Mouse (Mus musculus): ENCODE data around the gene Specc1.

DNA sequence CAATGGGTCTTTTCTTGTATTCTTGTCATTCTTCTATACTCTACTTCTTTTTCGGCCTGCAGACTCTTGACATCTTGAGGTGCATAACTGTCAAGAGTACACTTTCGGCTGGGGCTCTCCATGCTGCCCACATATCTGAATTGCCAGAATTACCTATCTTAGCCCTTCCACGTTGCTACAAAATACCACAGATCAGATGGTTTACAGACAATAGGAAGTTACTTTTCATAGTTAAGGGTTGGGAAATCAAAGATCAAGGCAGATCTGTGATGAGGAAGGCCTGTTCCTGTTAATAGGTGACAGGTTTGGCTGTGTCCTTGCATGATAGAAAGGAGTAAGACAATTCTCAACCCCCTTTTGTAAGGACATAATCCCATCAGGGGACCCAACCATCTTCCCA lies 209.9 kb downstream of the Specc1 start:
- no peak for TF ChIP-seq MAX (IDR thresholded peaks at IDR 0.05; ENCODE audit: low read depth)
- TF ChIP-seq POLR2A (IDR thresholded peaks at IDR 0.05; ENCODE audit: insufficient read length, low read depth), result no peak
- no peak for TF ChIP-seq REST (IDR thresholded peaks at IDR 0.05; ENCODE audit: insufficient read depth, insufficient read length)
- TF ChIP-seq CEBPB (IDR thresholded peaks at IDR 0.05; ENCODE audit: insufficient read depth, poor library complexity, severe bottlenecking), result no peak
- no peak for TF ChIP-seq POLR2AphosphoS2 (IDR thresholded peaks at IDR 0.05; ENCODE audit: insufficient read length, low read depth)
- no peak for TF ChIP-seq USF1 (IDR thresholded peaks at IDR 0.05; ENCODE audit: low read depth)
- TF ChIP-seq E2F4 (IDR thresholded peaks at IDR 0.05; ENCODE audit: insufficient read depth), result no peak
- TF ChIP-seq TCF12 (IDR thresholded peaks at IDR 0.05; ENCODE audit: insufficient read depth, poor library complexity, severe bottlenecking), result no peak
- no peak for TF ChIP-seq MYOD1 (IDR thresholded peaks at IDR 0.05; ENCODE audit: control insufficient read depth in 1 of 3, insufficient read length in 2 of 3, low read depth in 2 of 3)

Data from myocyte (in vitro differentiated cells).